Mouse (Mus musculus): Measurements from ENCODE around the gene Mrps24. TPM values are rescaled to one million over a fixed set of nuclear protein-coding genes. Genes with fewer than 3 reads are reported as not detected.
A peak's percentile ranks its signal among the peaks of the same experiment; 100 is the strongest.

Mrps24 gene
- polyA plus RNA-seq, 1 experiment from 2014 or later = 179 TPM

DNA sequence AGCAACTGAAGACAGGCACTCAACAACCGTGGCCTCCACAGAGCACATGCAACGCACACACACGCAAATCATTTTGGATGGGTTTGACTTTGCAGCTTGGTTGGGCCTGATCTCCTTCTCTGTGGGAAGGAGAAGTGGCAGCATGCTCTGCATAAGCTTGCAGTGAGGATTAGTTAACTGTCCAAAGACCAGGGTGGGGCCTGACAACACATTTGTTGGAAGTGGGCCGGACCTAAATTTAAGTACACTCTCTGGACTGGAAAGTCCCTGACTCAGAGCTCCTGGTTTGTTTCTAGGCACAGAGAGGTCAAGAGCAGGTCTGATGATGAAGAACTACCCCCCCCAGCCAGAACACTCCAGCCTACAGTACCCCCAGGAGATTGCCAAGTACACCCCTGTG is 18.8 kb upstream of the Mrps24 start:
- Histone ChIP-seq H3K27me3 (no peaks in the 10 kb centered on the region), H3K27ac (no peak overlapping the region), H3K9me3 (no peaks in the 10 kb centered on the region), H3K36me3 (no peaks in the 10 kb centered on the region), H3K9ac (no peak overlapping the region), H3K4me2 (no peak overlapping the region), H3K4me1 (peaks cover 14% of the 10 kb centered on the region), H3K4me3 (no peak overlapping the region)
- WGBS = 92% methylated on average over 4 of the region's 4 CpGs
- ATAC-seq (ENCODE audit: borderline replicate concordance, extremely low read depth, low FRiP score, low TSS enrichment) = no peak

- Histone ChIP-seq H3K9ac (no peak overlapping the region), H3K4me3 (no peak overlapping the region), H3K27me3 (no peaks in the 10 kb centered on the region), H3K9me3 (no peaks in the 10 kb centered on the region), H3K4me2 (no peak overlapping the region), H3K36me3 (no peaks in the 10 kb centered on the region), H3K27ac (no peak overlapping the region), H3K4me1 (peaks cover 10% of the 10 kb centered on the region)
- WGBS = 53% methylated on average over 5 of the region's 5 CpGs
- no peak for ATAC-seq (ENCODE audit: borderline replicate concordance, extremely low read depth, low FRiP score, low TSS enrichment)
These were observed 16.9 kb upstream of the Mrps24 start for GRCm38 (mm10) chr11:5732401-5732800.

GRCm38 (mm10) chr11:5729582-5729981 is 14.1 kb upstream of the Mrps24 start:
- H3K9ac ChIP-seq = no peak overlapping the region
- H3K27me3 ChIP-seq = no peaks in the 10 kb centered on the region
- no peaks in the 10 kb centered on the region for H3K9me3 ChIP-seq
- ATAC-seq (ENCODE audit: borderline replicate concordance, extremely low read depth, low FRiP score, low TSS enrichment) = no peak
- WGBS = 81% methylated on average over 9 of the region's 9 CpGs
- no peak overlapping the region for H3K4me3 ChIP-seq
- H3K4me2 ChIP-seq = no peak overlapping the region
- no peak overlapping the region for H3K27ac ChIP-seq
- peaks cover 10% of the 10 kb centered on the region for H3K4me1 ChIP-seq
- H3K36me3 ChIP-seq = 0 out of 2 replicates have a peak, but pooled peaks cover under 1% of the 10 kb centered on the region

- Histone ChIP-seq H3K4me2 (no peak overlapping the region), H3K4me3 (no peak overlapping the region), H3K9me3 (no peaks in the 10 kb centered on the region), H3K27ac (no peak overlapping the region), H3K36me3 (peaks cover 49% of the 10 kb centered on the region), H3K27me3 (no peaks in the 10 kb centered on the region), H3K4me1 (no peaks in the 10 kb centered on the region), H3K9ac (no peak overlapping the region)
- 85% methylated on average over 12 of the region's 12 CpGs for WGBS
- no peak for ATAC-seq (ENCODE audit: borderline replicate concordance, extremely low read depth, low FRiP score, low TSS enrichment)
These were observed 3.3 kb upstream of the Mrps24 start for GRCm38 (mm10) chr11:5718611-5719354.

- peaks cover 44% of the 10 kb centered on the region for H3K36me3 ChIP-seq
- no peak overlapping the region for H3K4me3 ChIP-seq
- no peaks in the 10 kb centered on the region for H3K27me3 ChIP-seq
- no peaks in the 10 kb centered on the region for H3K4me1 ChIP-seq
- no peak overlapping the region for H3K9ac ChIP-seq
- 87% methylated on average over 34 of the region's 34 CpGs for WGBS
- H3K27ac ChIP-seq = no peak overlapping the region
- H3K4me2 ChIP-seq = no peak overlapping the region
- ATAC-seq (ENCODE audit: borderline replicate concordance, extremely low read depth, low FRiP score, low TSS enrichment) = no peak
- no peaks in the 10 kb centered on the region for H3K9me3 ChIP-seq
These were observed 1.6 kb upstream of the Mrps24 start for GRCm38 (mm10) chr11:5716938-5717705.

GRCm38 (mm10) chr11:5716246-5716645 is 766 bp upstream of the Mrps24 start:
- H3K27ac ChIP-seq = no peak overlapping the region
- H3K4me2 ChIP-seq = no peak overlapping the region
- H3K4me3 ChIP-seq = no peak overlapping the region
- no peaks in the 10 kb centered on the region for H3K27me3 ChIP-seq
- peaks cover 39% of the 10 kb centered on the region for H3K36me3 ChIP-seq
- H3K9me3 ChIP-seq = no peaks in the 10 kb centered on the region
- no peak for ATAC-seq (ENCODE audit: borderline replicate concordance, extremely low read depth, low FRiP score, low TSS enrichment)
- no peak overlapping the region for H3K9ac ChIP-seq
- H3K4me1 ChIP-seq = no peaks in the 10 kb centered on the region
- 81% methylated on average over 11 of the region's 11 CpGs for WGBS

GRCm38 (mm10) chr11:5715179-5715578 is 301 bp downstream of the Mrps24 start:
- H3K27ac ChIP-seq = no peak overlapping the region
- no peak overlapping the region for H3K4me3 ChIP-seq
- H3K36me3 ChIP-seq = peaks cover 39% of the 10 kb centered on the region
- H3K9ac ChIP-seq = no peak overlapping the region
- H3K4me2 ChIP-seq = no peak overlapping the region
- no peaks in the 10 kb centered on the region for H3K4me1 ChIP-seq
- no peaks in the 10 kb centered on the region for H3K9me3 ChIP-seq
- ATAC-seq (ENCODE audit: borderline replicate concordance, extremely low read depth, low FRiP score, low TSS enrichment) = no peak
- H3K27me3 ChIP-seq = no peaks in the 10 kb centered on the region
- 82% methylated on average over 9 of the region's 9 CpGs for WGBS

GRCm38 (mm10) chr11:5707530-5708353 is 7.7 kb downstream of the Mrps24 start:
- no peaks in the 10 kb centered on the region for H3K27me3 ChIP-seq
- peak overlapping the region; percentile 68 for H3K27ac ChIP-seq
- H3K36me3 ChIP-seq = peaks cover 17% of the 10 kb centered on the region
- H3K9me3 ChIP-seq = no peaks in the 10 kb centered on the region
- peaks cover 14% of the 10 kb centered on the region for H3K4me1 ChIP-seq
- H3K9ac ChIP-seq = peak overlapping the region; percentile 88
- H3K4me2 ChIP-seq = peak overlapping the region; percentile 72
- ATAC-seq (ENCODE audit: borderline replicate concordance, extremely low read depth, low FRiP score, low TSS enrichment) = peak; percentile 96
- peak overlapping the region; percentile 87 for H3K4me3 ChIP-seq
- WGBS = 15% methylated on average over 47 of the region's 50 CpGs

DNA sequence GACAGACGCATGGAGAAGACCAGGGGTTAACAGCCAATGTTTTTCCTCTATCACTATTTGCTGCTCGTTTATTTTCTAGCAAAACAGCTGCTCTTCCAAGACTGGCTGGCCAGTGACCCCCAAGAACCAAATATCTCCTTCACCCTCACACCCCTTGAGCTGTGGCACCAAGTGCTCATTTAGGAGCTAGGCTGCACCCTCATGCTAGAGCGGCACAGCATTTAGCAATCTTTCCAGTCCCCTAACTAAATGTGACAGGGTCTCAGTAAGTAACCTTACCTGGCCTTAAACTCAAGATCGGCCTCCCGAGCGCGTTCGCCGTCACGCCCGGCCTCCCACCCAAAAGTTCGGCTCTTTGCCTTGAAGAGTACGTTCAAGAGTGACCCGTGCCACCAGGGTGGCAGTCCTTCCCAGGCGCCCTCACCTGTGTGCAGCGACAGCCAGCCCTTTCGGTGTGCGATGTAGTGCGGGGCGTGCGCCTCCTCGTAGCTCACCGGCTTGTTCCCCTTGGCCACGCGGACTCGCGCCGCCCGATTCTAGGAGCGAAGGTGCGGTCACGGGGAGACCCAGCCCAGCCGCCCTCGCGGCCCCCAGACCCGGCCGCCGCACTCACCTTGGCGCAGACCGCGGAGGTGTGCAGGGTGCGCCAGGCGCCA is 8.5 kb downstream of the Mrps24 start:
- WGBS = under 1% methylated on average over 43 of the region's 43 CpGs
- peaks cover 17% of the 10 kb centered on the region for H3K36me3 ChIP-seq

GRCm38 (mm10) chr11:5705972-5706371 is 9.5 kb downstream of the Mrps24 start:
- Histone ChIP-seq H3K9me3 (no peaks in the 10 kb centered on the region), H3K36me3 (peaks cover 17% of the 10 kb centered on the region), H3K4me1 (peaks cover 14% of the 10 kb centered on the region), H3K27me3 (no peaks in the 10 kb centered on the region), H3K4me2 (peak overlapping the region; percentile 72), H3K4me3 (peak overlapping the region; percentile 87; the same call in 1 of the 2 replicates), H3K27ac (no peak overlapping the region), H3K9ac (0 out of 2 replicates have a peak overlapping the region, but pooled peaks have one; percentile 88)
- 87% methylated on average over 9 of the region's 9 CpGs for WGBS
- no peak for ATAC-seq (ENCODE audit: borderline replicate concordance, extremely low read depth, low FRiP score, low TSS enrichment)

More for the DNA sequence above, 8.5 kb downstream of the Mrps24 start:
- H3K4me1 ChIP-seq = peaks cover 14% of the 10 kb centered on the region
- H3K9me3 ChIP-seq = no peaks in the 10 kb centered on the region
- ATAC-seq (ENCODE audit: borderline replicate concordance, extremely low read depth, low FRiP score, low TSS enrichment) = peak; percentile 75
- H3K4me3 ChIP-seq = peak overlapping the region; percentile 87
- no peaks in the 10 kb centered on the region for H3K27me3 ChIP-seq
- peak overlapping the region; percentile 68 for H3K27ac ChIP-seq
- peak overlapping the region; percentile 88 for H3K9ac ChIP-seq
- H3K4me2 ChIP-seq = peak overlapping the region; percentile 72

- H3K27me3 ChIP-seq = no peaks in the 10 kb centered on the region
- no peaks in the 10 kb centered on the region for H3K9me3 ChIP-seq
These were observed 12.1 kb downstream of the Mrps24 start for GRCm38 (mm10) chr11:5703341-5703740.

More at GRCm38 (mm10) chr11:5703341-5703740, 12.1 kb downstream of the Mrps24 start:
- 80% methylated on average over 1 of the region's 1 CpGs for WGBS
- H3K4me3 ChIP-seq = no peak overlapping the region
- no peak overlapping the region for H3K9ac ChIP-seq
- H3K4me2 ChIP-seq = no peak overlapping the region
- H3K27ac ChIP-seq = no peak overlapping the region
- no peak for ATAC-seq (ENCODE audit: borderline replicate concordance, extremely low read depth, low FRiP score, low TSS enrichment)
- peaks cover 17% of the 10 kb centered on the region for H3K36me3 ChIP-seq
- H3K4me1 ChIP-seq = peaks cover 14% of the 10 kb centered on the region
